Mouse (Mus musculus) ES-E14 (cell line): Measurements from ENCODE around the gene Emp3.

Experiments used
- HCFC1 ChIP-seq: IDR thresholded peaks from 2 replicates; pipeline ENCODE4 v1.6.1; 2012; ENCODE audit warnings: low read length, inconsistent platforms, borderline replicate concordance; ENCODE audit not compliant: insufficient read depth
- ZNF384 ChIP-seq: IDR thresholded peaks from 2 replicates; pipeline ENCODE4 v1.6.1; 2012; ENCODE audit warnings: low read depth, low read length, inconsistent platforms

GRCm38 (mm10) chr7:45935114-45935513 lies 13.9 kb upstream of the Emp3 start:
- TF ChIP-seq HCFC1 (no peak), ZNF384 (no peak)
